Mouse (Mus musculus): ENCODE results near the gene Nlrp4b.
"Not testable (repeated sequence)": the region's sequence is repeated elsewhere in the genome, so short reads cannot be mapped to it uniquely, and the experiment has no call there.

Nlrp4b gene

GRCm38 (mm10) chr7:10687489-10687888, at the start of gene Nlrp4b:
Gene Nlrp4b (plus strand): TSS chr7:10687789.
- no peak for DNase-seq (ENCODE audit: low read depth)

GRCm38 (mm10) chr7:10754264-10754663, 66.7 kb downstream of the Nlrp4b start, which contains the start of gene Vmn1r71:
Gene Vmn1r71 (minus strand): TSS chr7:10754364.
- no peak for DNase-seq (ENCODE audit: low read depth)

- DNase-seq (ENCODE audit: low read depth), result not testable (repeated sequence)
Measured at GRCm38 (mm10) chr7:10757551-10757950, 70.0 kb downstream of the Nlrp4b start.
